Mouse (Mus musculus) thymus, postnatal 4 days (tissue): ENCODE measurements around the gene Pum3.
"Not testable (repeated sequence)": the region's sequence is repeated elsewhere in the genome, so short reads cannot be mapped to it uniquely, and the experiment has no call there.

Experiments used
- DNase-seq: peaks from one replicate; pipeline ENCODE4 v3.0.0; 2021

Gene Pum3

DNA sequence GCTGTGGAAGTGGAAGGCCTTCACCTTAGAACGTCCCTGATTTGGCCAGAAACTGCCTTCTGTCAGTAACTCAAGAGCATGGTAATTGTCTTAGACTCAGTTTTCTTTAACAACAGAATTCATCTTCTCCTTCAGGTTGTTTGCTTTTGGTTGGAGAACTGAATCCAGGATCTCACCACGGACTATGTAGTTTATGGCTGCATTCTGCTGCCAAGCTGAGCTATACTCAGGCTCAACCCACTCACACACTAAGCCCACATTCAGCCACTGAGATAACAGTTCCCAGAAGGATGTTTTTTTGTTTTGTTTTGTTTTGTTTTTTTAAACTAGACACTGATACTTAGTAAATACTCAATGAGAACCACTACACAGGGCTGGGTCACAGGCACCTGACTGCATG lies 38.3 kb downstream of the Pum3 start:
- no peak for DNase-seq

DNA sequence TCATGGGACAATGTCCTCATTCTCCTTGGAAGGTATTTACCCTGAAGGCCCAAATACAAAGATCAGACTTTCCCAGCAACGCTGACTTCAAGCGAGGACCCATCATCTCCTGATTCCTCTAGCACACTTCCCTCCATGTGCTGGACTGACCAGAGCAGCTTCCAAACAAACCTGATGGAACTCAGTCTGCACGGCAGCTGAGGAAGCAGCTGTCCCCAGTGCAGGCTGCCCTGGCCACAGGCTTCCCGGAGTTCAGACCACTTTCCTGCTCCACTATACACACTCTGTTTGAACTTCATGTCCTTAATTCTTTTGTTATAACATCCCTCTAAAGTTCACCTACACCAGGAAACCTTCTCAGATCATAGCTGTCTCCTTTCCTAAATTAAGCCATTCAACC lies 40.1 kb downstream of the Pum3 start:
- not testable (repeated sequence) for DNase-seq

DNA sequence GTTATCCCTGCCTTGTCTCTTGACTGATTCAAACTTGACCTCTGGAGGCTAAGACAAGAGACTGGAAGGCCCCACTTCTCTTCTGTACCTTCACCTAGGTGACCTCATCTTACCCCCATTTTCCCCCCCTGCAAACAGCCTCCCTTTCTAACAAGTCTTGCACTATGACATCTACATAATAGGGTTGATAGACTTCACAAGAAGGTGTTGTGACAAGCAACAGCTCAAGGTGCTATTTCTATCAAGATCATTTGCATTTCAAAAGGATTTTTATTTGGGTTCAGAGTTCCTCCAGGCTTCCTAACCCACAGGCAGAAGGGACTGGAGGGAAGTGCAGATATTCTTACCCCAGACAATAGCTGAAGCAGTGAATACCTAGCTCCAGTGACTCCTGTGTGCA lies 44.3 kb downstream of the Pum3 start:
- DNase-seq = no peak

DNA sequence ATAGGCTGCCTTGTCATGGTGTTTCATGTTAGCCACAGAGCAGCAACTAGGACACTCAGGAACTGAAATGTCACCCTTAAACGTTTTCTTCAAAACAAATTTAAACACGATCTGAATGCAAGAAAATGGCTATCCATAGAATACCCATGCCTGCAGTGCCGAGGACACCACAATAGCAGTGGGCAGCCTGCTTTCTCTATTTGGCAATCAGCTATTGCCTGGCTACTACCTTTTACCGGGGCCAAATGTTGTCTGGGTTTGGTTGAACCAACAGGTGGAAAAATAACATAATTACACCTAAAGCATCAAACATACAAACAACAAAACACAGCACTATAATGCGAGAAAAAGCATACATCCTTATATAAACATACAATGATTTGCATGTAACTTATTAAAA lies 46.4 kb downstream of the Pum3 start:
- DNase-seq = no peak

- no peak for DNase-seq
Measured at GRCm38 (mm10) chr19:27382131-27382530, 47.5 kb downstream of the Pum3 start.

- DNase-seq = no peak
Measured at GRCm38 (mm10) chr19:27379712-27380401, 49.8 kb downstream of the Pum3 start.

- no peak for DNase-seq
Measured at GRCm38 (mm10) chr19:27370784-27371183, 58.8 kb downstream of the Pum3 start.

- DNase-seq = no peak
Measured at GRCm38 (mm10) chr19:27370174-27370573, 59.5 kb downstream of the Pum3 start.

- DNase-seq = no peak
Measured at GRCm38 (mm10) chr19:27369461-27370135, 60.0 kb downstream of the Pum3 start.

DNA sequence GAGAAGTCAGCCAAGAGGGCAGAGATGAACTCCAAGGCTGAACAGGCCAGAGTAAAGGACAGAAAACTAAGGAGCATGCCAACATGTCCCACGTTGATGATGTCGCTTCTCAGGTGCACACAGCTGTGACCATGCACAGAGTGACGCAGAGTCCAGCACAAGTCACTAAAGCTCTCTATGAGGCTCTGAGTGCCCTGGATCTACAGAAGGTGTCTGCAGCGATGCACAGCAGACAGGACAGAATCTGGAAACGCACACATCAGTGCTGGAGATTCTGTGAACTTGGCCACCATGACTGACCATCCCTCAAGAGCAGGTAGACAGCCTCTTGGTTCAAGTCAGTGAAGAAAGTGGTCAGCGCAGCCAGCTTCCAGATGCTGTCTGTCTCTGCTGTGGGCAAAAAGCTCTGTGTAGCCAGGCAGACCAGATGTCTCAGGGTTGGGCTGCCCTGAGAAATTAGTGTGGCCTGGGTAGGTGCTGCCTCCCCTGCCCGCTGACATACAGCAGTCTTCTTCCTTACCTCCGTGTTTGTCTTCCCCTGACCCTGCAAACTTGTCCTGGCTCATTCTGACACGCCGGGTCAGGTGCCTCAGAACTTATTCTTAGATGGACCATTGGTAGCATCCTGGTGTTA lies 63.4 kb downstream of the Pum3 start:
- no peak for DNase-seq

GRCm38 (mm10) chr19:27364521-27364931 lies 65.1 kb downstream of the Pum3 start:
- no peak for DNase-seq

DNA sequence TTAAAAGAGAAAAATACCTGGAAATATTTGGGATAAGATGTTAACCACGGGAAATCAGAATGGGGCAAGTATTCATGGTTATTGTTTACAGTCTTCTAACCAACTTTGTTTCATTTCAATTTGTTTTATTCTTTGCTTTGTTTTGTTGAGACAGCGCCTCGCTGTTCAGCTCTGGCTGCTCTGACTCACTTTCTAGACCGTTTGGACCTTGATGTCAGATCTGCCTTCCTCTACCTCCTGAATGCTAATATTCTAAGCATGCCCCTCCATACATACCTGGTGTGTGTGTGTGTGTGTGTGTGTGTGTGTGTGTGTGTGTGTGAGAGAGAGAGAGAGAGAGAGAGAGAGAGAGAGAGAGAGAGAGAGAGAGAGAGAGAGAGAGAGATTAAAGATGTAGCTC lies 65.7 kb downstream of the Pum3 start:
- no peak for DNase-seq

- no peak for DNase-seq
Measured at GRCm38 (mm10) chr19:27360381-27360780, 69.2 kb downstream of the Pum3 start.

GRCm38 (mm10) chr19:27351700-27352099 lies 77.9 kb downstream of the Pum3 start:
- no peak for DNase-seq

DNA sequence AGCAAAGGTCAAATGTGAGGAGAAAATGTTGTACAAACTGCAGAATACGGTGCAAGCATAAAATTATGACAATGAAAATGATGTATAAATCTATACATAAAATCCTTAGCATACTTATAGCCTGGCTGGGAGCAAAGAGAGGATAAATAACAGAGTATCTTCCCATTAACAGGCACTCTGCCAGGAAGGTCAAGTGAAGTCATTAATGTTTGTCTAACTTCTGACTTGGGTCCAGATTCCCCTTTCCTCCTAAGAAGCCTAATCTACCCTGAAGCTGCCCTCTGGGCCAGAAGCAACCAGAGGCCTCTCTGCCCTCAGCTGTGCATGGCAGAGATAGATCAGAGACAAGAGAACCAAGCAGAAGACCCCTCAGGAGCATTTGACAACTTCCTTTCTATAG lies 83.1 kb downstream of the Pum3 start:
- DNase-seq = no peak
